ENCODE assay signal across 10 mouse cellular contexts in the genomic region with DNA sequence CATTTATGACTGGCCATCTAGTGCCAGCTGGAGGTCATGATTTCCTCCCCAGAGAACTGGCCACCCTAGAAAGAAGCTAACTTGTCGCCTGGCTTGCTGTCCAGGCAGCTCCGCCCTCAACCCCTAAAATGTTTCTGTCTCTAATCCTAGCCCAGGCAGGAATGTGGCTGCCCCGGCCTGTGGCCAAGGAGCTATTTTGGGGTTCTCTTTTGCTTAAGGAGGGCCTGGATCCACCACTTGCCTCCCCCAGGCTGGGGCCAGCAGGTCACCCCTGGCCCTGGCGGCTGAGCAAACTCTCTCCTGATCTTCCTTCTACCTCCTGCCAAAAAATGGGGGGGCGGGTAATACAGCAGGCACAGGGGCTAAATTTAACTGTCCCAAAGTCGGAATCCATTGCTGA. TPM values are rescaled to one million over a fixed set of nuclear protein-coding genes. Genes with fewer than 3 reads are reported as not detected.
DNase-seq lines count a peak whose midpoint lies in the region; ATAC-seq lines count a peak whose summit lies in the region.
"Had no signal": no experiment of that assay in that cellular context is flagged by ENCODE, and none has a peak within 500 bp of the region (broad histone marks: within the 10 kb centered on the region; RNA-seq: fewer than 3 reads in every experiment).

No protein-coding gene starts in this region.

- no peaks in the 10 kb centered on the region for H3K9me3 ChIP-seq in liver, embryonic 13.5 days (replicated peaks)
- no peaks in the 10 kb centered on the region for H3K9me3 ChIP-seq in liver, embryonic 12.5 days (replicated peaks)
- H3K9me3 ChIP-seq in kidney, embryonic 16.5 days (ENCODE audit: low read length) = no peaks in the 10 kb centered on the region
- H3K9me3 ChIP-seq in stomach, embryonic 14.5 days (ENCODE audit: control insufficient read depth, low read depth, low read length) = no peaks in the 10 kb centered on the region
- H3K9me3 ChIP-seq: midbrain, embryonic 13.5 days had no signal

- peaks cover 79% of the 10 kb centered on the region for H3K4me1 ChIP-seq in liver, embryonic 13.5 days (replicated peaks)
- peaks cover 80% of the 10 kb centered on the region for H3K4me1 ChIP-seq in liver, embryonic 12.5 days
- H3K4me1 ChIP-seq in kidney, embryonic 16.5 days (ENCODE audit: insufficient read depth, low read length) = peaks cover 52% of the 10 kb centered on the region
- peaks cover 43% of the 10 kb centered on the region for H3K4me1 ChIP-seq in stomach, embryonic 14.5 days (ENCODE audit: control insufficient read depth, insufficient read depth, low read length)

- ATAC-seq in liver, embryonic 13.5 days (ENCODE audit: low read depth) = no peak
- ATAC-seq in liver, embryonic 12.5 days = no peak
- ATAC-seq in kidney, embryonic 16.5 days (ENCODE audit: low FRiP score, low TSS enrichment) = no peak
- ATAC-seq in stomach, embryonic 14.5 days (ENCODE audit: insufficient number of reproducible peaks, insufficient read depth, low FRiP score, low read depth) = no peak

- intact Hi-C loops in gastrocnemius, postnatal 36 days (cut with DNase I) = no loop called here

- H3K36me3 ChIP-seq in liver, embryonic 13.5 days = peaks cover 51% of the 10 kb centered on the region
- peaks cover 58% of the 10 kb centered on the region for H3K36me3 ChIP-seq in liver, embryonic 12.5 days
- H3K36me3 ChIP-seq in kidney, embryonic 16.5 days (ENCODE audit: insufficient read depth, low read length) = peaks cover 44% of the 10 kb centered on the region
- H3K36me3 ChIP-seq in stomach, embryonic 14.5 days (ENCODE audit: control insufficient read depth, insufficient read depth, low read length) = peaks cover 52% of the 10 kb centered on the region

- DNase-seq in liver, embryonic 13.5 days = no peak
- DNase-seq in gastrocnemius, postnatal 36 days = peak; percentile 74 to 79
- no peak for DNase-seq in yolk sac, embryonic 10.5 days (ENCODE audit: low spot score)
- DNase-seq in left cerebral cortex, adult 11 months (ENCODE audit: low spot score) = no peak
- no peak for DNase-seq in T-cell, adult 2 months (ENCODE audit: low spot score)

- no peak overlapping the region for H3K9ac ChIP-seq in liver, embryonic 13.5 days
- no peak overlapping the region for H3K9ac ChIP-seq in liver, embryonic 12.5 days
- no peak overlapping the region for H3K9ac ChIP-seq in kidney, embryonic 16.5 days (replicated peaks; ENCODE audit: low read length)
- no peak overlapping the region for H3K9ac ChIP-seq in stomach, embryonic 14.5 days (replicated peaks; ENCODE audit: low read depth, low read length)

- 0 out of 2 replicates have a peak overlapping the region, but pooled peaks have one; percentile 30 for H3K4me2 ChIP-seq in liver, embryonic 13.5 days
- H3K4me2 ChIP-seq in liver, embryonic 12.5 days = no peak overlapping the region
- H3K4me2 ChIP-seq in kidney, embryonic 16.5 days (replicated peaks; ENCODE audit: low read depth, low read length) = peak overlapping the region; percentile 50
- H3K4me2 ChIP-seq in stomach, embryonic 14.5 days (replicated peaks; ENCODE audit: low read depth, low read length) = peak overlapping the region; percentile 40; the same call in 1 of the 2 replicates
- H3K4me2 ChIP-seq: midbrain, embryonic 13.5 days had no signal

- H3K27ac ChIP-seq in liver, embryonic 13.5 days = no peak overlapping the region
- no peak overlapping the region for H3K27ac ChIP-seq in liver, embryonic 12.5 days
- peak overlapping the region; percentile 57; the same call in 1 of the 2 replicates for H3K27ac ChIP-seq in kidney, embryonic 16.5 days (ENCODE audit: low read length)
- no peak overlapping the region for H3K27ac ChIP-seq in stomach, embryonic 14.5 days (ENCODE audit: low read length)
- H3K27ac ChIP-seq: midbrain, embryonic 13.5 days had no signal

- WGBS in liver, embryonic 13.5 days (ENCODE audit: insufficient replicate concordance) = 57% methylated on average over 6 of the region's 6 CpGs
- 67% methylated on average over 6 of the region's 6 CpGs for WGBS in liver, embryonic 12.5 days (ENCODE audit: insufficient replicate concordance)
- 46% methylated on average over 6 of the region's 6 CpGs for WGBS in kidney, embryonic 16.5 days
- WGBS in stomach, embryonic 14.5 days = 41% methylated on average over 6 of the region's 6 CpGs

- peaks cover 67% of the 10 kb centered on the region for H3K27me3 ChIP-seq in liver, embryonic 13.5 days
- peaks cover 86% of the 10 kb centered on the region for H3K27me3 ChIP-seq in liver, embryonic 12.5 days (replicated peaks)
- no peaks in the 10 kb centered on the region for H3K27me3 ChIP-seq in kidney, embryonic 16.5 days (ENCODE audit: insufficient read depth, low read length)
- H3K27me3 ChIP-seq in stomach, embryonic 14.5 days (ENCODE audit: control insufficient read depth, insufficient read depth, low read length) = no peaks in the 10 kb centered on the region
- H3K27me3 ChIP-seq: midbrain, embryonic 13.5 days had no signal

- no peak overlapping the region for H3K4me3 ChIP-seq in liver, embryonic 13.5 days (replicated peaks)
- H3K4me3 ChIP-seq in liver, embryonic 12.5 days = no peak overlapping the region
- H3K4me3 ChIP-seq in kidney, embryonic 16.5 days (ENCODE audit: low read length) = no peak overlapping the region
- H3K4me3 ChIP-seq in stomach, embryonic 14.5 days (ENCODE audit: low read depth, low read length) = peak overlapping the region; percentile 23; the same call in 1 of the 2 replicates
- H3K4me3 ChIP-seq: midbrain, embryonic 13.5 days had no signal

RNA-seq across cellular contexts. Expression of gene Dmpk, which starts 0.6 kb away (rescaled TPM):
- polyA plus RNA-seq in liver, embryonic 13.5 days (2015; fragmentation: Nextera tagmentation; extraction: Ambion mirVana) = 8.5 and 10.1 TPM in 2 replicates
- 8.5 and 9.8 TPM in 2 replicates for polyA plus RNA-seq in liver, embryonic 12.5 days (2016; fragmentation: Nextera tagmentation; extraction: Ambion mirVana)
- 100 to 1,000 TPM; 272 to 309 TPM for total RNA-seq in gastrocnemius, postnatal 36 days (2021)
- 17.2 and 27.5 TPM in 2 replicates for polyA plus RNA-seq in kidney, embryonic 16.5 days (2015; fragmentation: Nextera tagmentation; extraction: Ambion mirVana)
- polyA plus RNA-seq in stomach, embryonic 14.5 days (2014; fragmentation: Nextera tagmentation; extraction: Ambion mirVana) = 70.9 and 72.0 TPM in 2 replicates

RNA-seq across cellular contexts. Expression of gene Dmwd, which starts 7.1 kb away (rescaled TPM):
- polyA plus RNA-seq in liver, embryonic 13.5 days (2015; fragmentation: Nextera tagmentation; extraction: Ambion mirVana) = 3.2 and 4.2 TPM in 2 replicates
- 7.4 and 7.9 TPM in 2 replicates for polyA plus RNA-seq in liver, embryonic 12.5 days (2016; fragmentation: Nextera tagmentation; extraction: Ambion mirVana)
- total RNA-seq in gastrocnemius, postnatal 36 days (2021) = 10 to 100 TPM; 21.6 to 26.1 TPM
- 15.5 and 16.8 TPM in 2 replicates for polyA plus RNA-seq in kidney, embryonic 16.5 days (2015; fragmentation: Nextera tagmentation; extraction: Ambion mirVana)
- polyA plus RNA-seq in stomach, embryonic 14.5 days (2014; fragmentation: Nextera tagmentation; extraction: Ambion mirVana) = 14.3 and 16.8 TPM in 2 replicates

RNA-seq across cellular contexts. Expression of gene Six5, which starts 11.3 kb away (rescaled TPM):
- polyA plus RNA-seq in liver, embryonic 13.5 days (2015; fragmentation: Nextera tagmentation; extraction: Ambion mirVana) = 0.67 and 0.82 TPM in 2 replicates
- 1.8 TPM in 2 replicates for polyA plus RNA-seq in liver, embryonic 12.5 days (2016; fragmentation: Nextera tagmentation; extraction: Ambion mirVana)
- total RNA-seq in gastrocnemius, postnatal 36 days (2021) = 1 to 10 TPM; 1.2 to 1.5 TPM
- polyA plus RNA-seq in kidney, embryonic 16.5 days (2015; fragmentation: Nextera tagmentation; extraction: Ambion mirVana) = 9.5 and 10.5 TPM in 2 replicates
- 17.4 and 18.6 TPM in 2 replicates for polyA plus RNA-seq in stomach, embryonic 14.5 days (2014; fragmentation: Nextera tagmentation; extraction: Ambion mirVana)

RNA-seq across cellular contexts. Expression of gene Rsph6a, which starts 28.6 kb away (rescaled TPM):
- polyA plus RNA-seq in liver, embryonic 13.5 days (2015; fragmentation: Nextera tagmentation; extraction: Ambion mirVana) = not detected in 2 replicates
- polyA plus RNA-seq in liver, embryonic 12.5 days (2016; fragmentation: Nextera tagmentation; extraction: Ambion mirVana) = not detected in 2 replicates
- not detected for total RNA-seq in gastrocnemius, postnatal 36 days (2021)
- polyA plus RNA-seq in kidney, embryonic 16.5 days (2015; fragmentation: Nextera tagmentation; extraction: Ambion mirVana) = not detected in 2 replicates
- polyA plus RNA-seq in stomach, embryonic 14.5 days (2014; fragmentation: Nextera tagmentation; extraction: Ambion mirVana) = not detected in 2 replicates

RNA-seq across cellular contexts. Expression of gene Gm4969, which starts 35.1 kb away (rescaled TPM):
- polyA plus RNA-seq in liver, embryonic 13.5 days (2015; fragmentation: Nextera tagmentation; extraction: Ambion mirVana) = 0.17 and 0.30 TPM in 2 replicates
- 0.55 and 0.66 TPM in 2 replicates for polyA plus RNA-seq in liver, embryonic 12.5 days (2016; fragmentation: Nextera tagmentation; extraction: Ambion mirVana)
- not detected for total RNA-seq in gastrocnemius, postnatal 36 days (2021)
- polyA plus RNA-seq in kidney, embryonic 16.5 days (2015; fragmentation: Nextera tagmentation; extraction: Ambion mirVana) = 3.2 and 4.3 TPM in 2 replicates
- polyA plus RNA-seq in stomach, embryonic 14.5 days (2014; fragmentation: Nextera tagmentation; extraction: Ambion mirVana) = 4.6 and 5.7 TPM in 2 replicates
- total RNA-seq: MEL had no signal

Comparison
In these comparisons a context has a peak if more than half of its experiments do, and no peak if none do; other contexts are left out.
1. DNase-seq: peak in gastrocnemius, postnatal 36 days (2 of 2); none in liver, embryonic 13.5 days (single experiment), yolk sac, embryonic 10.5 days (single experiment), left cerebral cortex, adult 11 months (single experiment) and T-cell, adult 2 months (single experiment).